Mouse (Mus musculus) heart, embryonic 10.5 days (tissue): ENCODE measurements around the gene Tchhl1. TPM values are rescaled to one million over a fixed set of nuclear protein-coding genes. Genes with fewer than 3 reads are reported as not detected.
"Not testable (repeated sequence)": the region's sequence is repeated elsewhere in the genome, so short reads cannot be mapped to it uniquely, and the experiment has no call there.

Experiments used
- DNase-seq: peaks from one replicate; pipeline ENCODE4 v3.0.0-alpha.2; 2017; ENCODE audit warnings: low spot score
- H3K27ac ChIP-seq: fragments of 300-500 bp; sonication (generic); 2 replicates; pipeline ENCODE4 v1.5.1; 2016; ENCODE audit warnings: mild to moderate bottlenecking
- H3K27me3 ChIP-seq: fragments of 300-500 bp; sonication (generic); 2 replicates; pipeline ENCODE4 v1.6.1; 2016; ENCODE audit warnings: mild to moderate bottlenecking; ENCODE audit not compliant: poor library complexity, insufficient read depth, severe bottlenecking
- H3K36me3 ChIP-seq: fragments of 300-500 bp; sonication (generic); 2 replicates; pipeline ENCODE4 v1.6.1; 2016; ENCODE audit warnings: mild to moderate bottlenecking, moderate library complexity
- H3K4me1 ChIP-seq: fragments of 300-500 bp; sonication (generic); 2 replicates; pipeline ENCODE4 v1.6.1; 2016; ENCODE audit warnings: mild to moderate bottlenecking
- H3K4me3 ChIP-seq: fragments of 300-500 bp; sonication (generic); 2 replicates; pipeline ENCODE4 v1.5.1; 2016; ENCODE audit warnings: mild to moderate bottlenecking, moderate library complexity
- H3K9me3 ChIP-seq: fragments of 300-500 bp; sonication (generic); 2 replicates; pipeline ENCODE4 v1.6.1; 2016; ENCODE audit warnings: mild to moderate bottlenecking, moderate library complexity
- WGBS: fragments of 180-500 bp; shearing (Covaris S2); methylation state at CpG from one replicate; pipeline ENCODE4 v1.1.7; 2016; 5-methylcytosine and 5-hydroxymethylcytosine counted together
- polyA plus RNA-seq: library from polyadenylated mRNA; unstranded; fragments of >200 nt; fragmentation: Nextera tagmentation; extraction: Ambion mirVana; gene quantifications from 2 replicates; pipeline ENCODE4 v1.2.1, GENCODE M21; 2016

Tchhl1 gene
- polyA plus RNA-seq, 1 experiment from 2014 or later, result not detected

DNA sequence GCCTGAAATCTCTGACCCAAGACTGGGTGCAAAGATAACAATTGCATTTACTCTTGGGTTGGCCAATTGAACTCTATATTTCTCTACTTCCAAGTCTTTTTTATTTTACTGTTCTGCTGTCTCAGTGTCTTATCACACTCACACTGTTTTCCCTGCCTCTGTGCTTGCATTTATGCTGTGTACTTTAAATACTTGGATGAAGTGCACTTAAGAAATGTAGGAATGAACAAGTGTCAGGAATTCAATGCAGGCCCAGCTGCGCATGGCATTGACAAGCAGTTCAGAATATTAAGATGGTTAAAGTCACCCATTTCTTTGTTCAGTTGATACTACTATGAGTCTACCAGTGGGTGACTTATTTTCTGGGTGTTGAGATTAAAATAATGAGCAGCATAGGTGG, 11.5 kb downstream of the Tchhl1 start:
- Histone ChIP-seq H3K9me3 (no peaks in the 10 kb centered on the region), H3K36me3 (no peaks in the 10 kb centered on the region), H3K27ac (no peak overlapping the region), H3K27me3 (no peaks in the 10 kb centered on the region), H3K4me1 (no peaks in the 10 kb centered on the region), H3K4me3 (no peak overlapping the region)
- DNase-seq, result no peak
- 80% methylated on average over 1 of the region's 1 CpGs for WGBS

GRCm38 (mm10) chr3:93481982-93482616, 13.5 kb downstream of the Tchhl1 start:
- Histone ChIP-seq H3K36me3 (no peaks in the 10 kb centered on the region), H3K27ac (no peak overlapping the region), H3K4me1 (no peaks in the 10 kb centered on the region), H3K27me3 (no peaks in the 10 kb centered on the region), H3K4me3 (no peak overlapping the region), H3K9me3 (no peaks in the 10 kb centered on the region)
- 73% methylated on average over 2 of the region's 2 CpGs for WGBS
- DNase-seq, result no peak

DNA sequence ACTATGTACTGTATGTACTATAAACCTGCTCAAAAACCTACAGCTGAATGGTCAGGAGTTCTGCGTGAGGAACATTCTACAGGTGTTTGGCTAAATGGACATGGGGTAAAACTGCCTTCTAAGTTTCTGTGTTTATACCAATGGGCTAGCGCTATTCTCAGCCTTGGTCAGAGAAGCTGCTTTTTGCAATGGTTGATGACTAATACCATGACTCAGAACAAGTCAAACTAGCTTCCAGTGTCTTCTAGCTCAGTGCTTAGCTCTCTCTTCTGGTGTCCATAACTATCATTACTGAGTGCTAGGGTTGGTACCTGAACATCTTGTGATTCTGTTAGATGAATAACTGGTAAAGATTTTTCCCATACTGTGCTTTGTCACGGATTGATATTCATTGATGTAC, 17.1 kb downstream of the Tchhl1 start:
- H3K4me3 ChIP-seq, result no peak overlapping the region
- no peak overlapping the region for H3K27ac ChIP-seq
- WGBS, result 86% methylated on average over 3 of the region's 3 CpGs
- H3K36me3 ChIP-seq, result no peaks in the 10 kb centered on the region
- no peaks in the 10 kb centered on the region for H3K27me3 ChIP-seq
- no peaks in the 10 kb centered on the region for H3K9me3 ChIP-seq
- no peak for DNase-seq
- H3K4me1 ChIP-seq, result no peaks in the 10 kb centered on the region

DNA sequence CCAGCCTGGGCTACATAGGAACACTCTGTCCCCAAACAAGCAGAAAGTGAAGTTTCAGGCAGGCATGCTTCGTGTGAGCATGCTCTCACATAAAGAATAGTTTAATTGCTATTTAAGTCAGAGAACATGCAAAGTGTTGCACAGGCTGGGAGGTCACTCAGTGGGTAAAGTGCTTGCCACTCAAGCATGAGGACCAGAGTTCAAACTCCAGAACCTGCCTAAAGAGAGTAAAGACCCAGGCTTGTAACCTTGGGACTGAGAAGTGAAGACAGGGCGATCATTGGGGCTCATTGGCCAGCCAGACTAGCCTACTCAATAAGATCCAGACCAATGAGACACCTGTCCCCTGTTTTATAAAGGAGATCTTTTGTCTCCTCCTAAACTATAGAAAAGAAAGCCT, 20.0 kb downstream of the Tchhl1 start:
- H3K27me3 ChIP-seq, result no peaks in the 10 kb centered on the region
- no peaks in the 10 kb centered on the region for H3K36me3 ChIP-seq
- H3K27ac ChIP-seq, result no peak overlapping the region
- H3K4me1 ChIP-seq, result no peaks in the 10 kb centered on the region
- no peaks in the 10 kb centered on the region for H3K9me3 ChIP-seq
- H3K4me3 ChIP-seq, result no peak overlapping the region
- no peak for DNase-seq
- WGBS, result 76% methylated on average over 2 of the region's 2 CpGs

GRCm38 (mm10) chr3:93492176-93492575, 23.6 kb downstream of the Tchhl1 start:
- 78% methylated on average over 3 of the region's 3 CpGs for WGBS
- no peaks in the 10 kb centered on the region for H3K9me3 ChIP-seq
- no peaks in the 10 kb centered on the region for H3K36me3 ChIP-seq
- H3K27me3 ChIP-seq, result no peaks in the 10 kb centered on the region
- H3K27ac ChIP-seq, result no peak overlapping the region
- DNase-seq, result no peak
- H3K4me3 ChIP-seq, result no peak overlapping the region
- no peaks in the 10 kb centered on the region for H3K4me1 ChIP-seq

GRCm38 (mm10) chr3:93493992-93494391, 25.4 kb downstream of the Tchhl1 start:
- Histone ChIP-seq H3K27me3 (no peaks in the 10 kb centered on the region), H3K9me3 (no peaks in the 10 kb centered on the region), H3K4me3 (no peak overlapping the region), H3K4me1 (no peaks in the 10 kb centered on the region), H3K36me3 (no peaks in the 10 kb centered on the region), H3K27ac (no peak overlapping the region)
- no peak for DNase-seq
- WGBS, result under 1% methylated on average over 4 of the region's 4 CpGs

DNA sequence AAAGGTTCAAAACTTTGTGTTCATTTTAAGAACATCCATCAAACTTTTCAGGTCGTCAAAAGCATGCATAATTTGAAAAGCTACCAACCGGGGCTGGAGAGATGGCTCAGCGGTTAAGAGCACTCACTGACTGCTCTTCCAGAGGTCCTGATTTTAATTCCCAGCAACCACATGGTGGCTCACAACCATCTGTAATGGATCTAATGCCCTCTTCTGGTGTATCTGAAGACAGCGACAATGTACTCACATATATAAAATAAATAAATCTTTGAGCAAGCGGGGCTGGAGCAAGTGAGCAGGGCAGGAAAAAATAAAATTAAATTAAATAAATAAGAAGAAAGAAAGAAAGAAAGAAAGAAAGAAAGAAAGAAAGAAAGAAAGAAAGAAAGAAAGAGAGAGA, 26.2 kb downstream of the Tchhl1 start:
- not testable (repeated sequence) for H3K4me1 ChIP-seq, DNase-seq
- 23% methylated on average over 5 of the region's 5 CpGs for whole genome bisulfite sequencing

DNA sequence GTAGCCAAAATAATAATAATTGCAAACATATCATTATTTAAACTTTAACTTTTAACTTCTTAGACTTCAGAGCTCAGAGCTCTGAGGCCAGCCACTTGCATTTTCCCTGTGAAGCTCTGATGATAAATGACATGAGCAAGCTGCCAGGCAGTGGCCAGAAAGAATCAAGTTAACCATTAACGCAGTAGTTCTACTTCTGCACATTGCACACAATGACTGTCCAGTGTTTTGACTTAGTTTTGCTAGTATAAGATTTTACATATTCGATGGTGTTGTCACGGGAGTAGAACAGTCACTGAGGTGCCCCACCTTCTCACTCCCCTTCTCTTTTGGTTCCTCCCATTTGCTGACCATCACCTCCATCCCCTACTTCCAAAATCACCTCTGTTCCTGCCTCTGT, 28.6 kb downstream of the Tchhl1 start:
- H3K9me3 ChIP-seq, result no peaks in the 10 kb centered on the region
- no peak overlapping the region for H3K27ac ChIP-seq
- DNase-seq, result no peak
- H3K36me3 ChIP-seq, result no peaks in the 10 kb centered on the region
- WGBS, result 69% methylated on average over 3 of the region's 3 CpGs
- no peak overlapping the region for H3K4me3 ChIP-seq
- no peaks in the 10 kb centered on the region for H3K4me1 ChIP-seq
- no peaks in the 10 kb centered on the region for H3K27me3 ChIP-seq

More for the DNA sequence above, 26.2 kb downstream of the Tchhl1 start:
- H3K27me3 ChIP-seq, H3K9me3 ChIP-seq, H3K27ac ChIP-seq, H3K36me3 ChIP-seq, H3K4me3 ChIP-seq: not testable (repeated sequence)

DNA sequence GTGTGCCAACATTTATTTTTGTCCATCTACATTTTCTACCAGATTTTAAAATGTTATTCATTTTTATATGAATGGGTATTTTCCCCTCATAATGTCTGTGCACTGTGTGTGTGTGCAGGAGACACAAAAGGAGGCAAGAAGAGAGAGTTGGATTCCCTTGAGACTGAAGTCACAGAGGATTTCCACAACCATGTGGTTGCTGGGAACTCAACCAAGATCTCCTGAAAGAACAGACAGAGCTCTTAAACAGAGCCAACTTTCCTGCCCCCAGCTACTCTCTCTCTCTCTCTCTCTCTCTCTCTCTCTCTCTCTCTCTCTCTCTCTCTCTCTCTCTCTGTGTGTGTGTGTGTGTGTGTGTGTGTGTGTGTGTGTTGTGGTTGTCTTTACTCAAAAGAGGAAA, 30.6 kb downstream of the Tchhl1 start:
- no peak for DNase-seq
- no peak overlapping the region for H3K27ac ChIP-seq
- H3K4me3 ChIP-seq, result no peak overlapping the region
- no peaks in the 10 kb centered on the region for H3K4me1 ChIP-seq
- no peaks in the 10 kb centered on the region for H3K27me3 ChIP-seq
- no peaks in the 10 kb centered on the region for H3K9me3 ChIP-seq
- H3K36me3 ChIP-seq, result no peaks in the 10 kb centered on the region

DNA sequence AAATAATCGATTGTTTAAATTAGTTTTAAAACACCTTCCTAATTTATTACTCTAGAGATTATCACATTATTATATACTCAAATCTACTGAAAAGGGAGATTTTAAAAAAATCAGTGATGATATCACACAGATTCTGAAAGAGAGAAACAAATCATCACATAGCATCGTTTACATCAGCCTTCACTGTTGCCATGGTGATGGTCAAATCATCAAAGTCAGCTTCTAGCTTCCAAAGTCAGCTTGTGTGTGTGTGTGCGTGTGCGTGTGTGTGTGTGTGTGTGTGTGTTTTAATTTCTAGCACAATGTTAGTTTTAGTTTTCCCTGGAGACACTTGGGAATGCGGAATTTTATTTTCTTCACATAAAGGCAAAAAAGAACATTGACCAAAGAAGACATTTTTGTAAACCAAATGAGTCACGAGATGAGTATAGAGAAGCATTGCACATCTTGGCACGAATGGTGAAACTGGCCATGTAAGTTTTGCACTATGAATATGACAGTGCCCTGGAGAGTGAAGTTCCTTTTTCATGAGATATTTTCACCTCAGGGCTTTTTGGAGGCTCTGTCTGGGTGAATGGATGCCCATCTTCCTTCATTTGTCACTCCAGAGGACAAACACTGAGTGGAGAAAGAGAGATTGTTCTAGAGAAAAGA, 36.1 kb downstream of the Tchhl1 start:
- no peak overlapping the region for H3K27ac ChIP-seq
- 79% methylated on average over 7 of the region's 7 CpGs for WGBS
- H3K36me3 ChIP-seq, result no peaks in the 10 kb centered on the region
- H3K4me1 ChIP-seq, result no peaks in the 10 kb centered on the region
- no peaks in the 10 kb centered on the region for H3K9me3 ChIP-seq
- H3K4me3 ChIP-seq, result no peak overlapping the region
- DNase-seq, result no peak
- no peaks in the 10 kb centered on the region for H3K27me3 ChIP-seq

GRCm38 (mm10) chr3:93505960-93506863, 37.7 kb downstream of the Tchhl1 start:
- Histone ChIP-seq H3K27me3 (no peaks in the 10 kb centered on the region), H3K9me3 (no peaks in the 10 kb centered on the region), H3K4me3 (peak overlapping the region; percentile 31; the same call in 1 of the 2 replicates), H3K36me3 (no peaks in the 10 kb centered on the region), H3K27ac (no peak overlapping the region), H3K4me1 (no peaks in the 10 kb centered on the region)
- no peak for DNase-seq
- WGBS, result 35% methylated on average over 30 of the region's 30 CpGs

DNA sequence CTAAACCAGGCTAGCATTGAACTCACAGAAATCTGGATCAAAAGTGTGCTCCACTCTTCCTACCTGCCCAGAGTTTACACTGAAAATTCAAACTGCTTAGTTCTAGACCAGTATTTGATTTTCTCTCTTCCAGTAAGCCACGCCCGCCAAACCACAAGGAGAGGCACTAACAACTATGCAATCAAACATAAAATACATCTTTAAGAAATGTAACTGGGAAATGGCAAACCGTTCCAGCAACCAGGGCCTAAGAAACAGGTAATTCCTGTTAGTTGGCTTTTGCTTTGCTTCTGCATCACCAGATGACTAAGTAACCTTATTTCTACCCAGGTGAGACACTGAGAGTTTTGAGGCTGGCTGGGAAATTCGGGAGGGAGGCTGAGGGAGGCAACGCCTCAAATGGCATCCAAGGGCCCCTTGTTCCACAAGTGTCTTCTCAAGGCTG, 38.3 kb downstream of the Tchhl1 start:
- Histone ChIP-seq H3K36me3 (no peaks in the 10 kb centered on the region), H3K4me3 (no peak overlapping the region), H3K9me3 (no peaks in the 10 kb centered on the region), H3K27me3 (no peaks in the 10 kb centered on the region), H3K4me1 (no peaks in the 10 kb centered on the region), H3K27ac (no peak overlapping the region)
- WGBS, result 72% methylated on average over 5 of the region's 5 CpGs
- no peak for DNase-seq

DNA sequence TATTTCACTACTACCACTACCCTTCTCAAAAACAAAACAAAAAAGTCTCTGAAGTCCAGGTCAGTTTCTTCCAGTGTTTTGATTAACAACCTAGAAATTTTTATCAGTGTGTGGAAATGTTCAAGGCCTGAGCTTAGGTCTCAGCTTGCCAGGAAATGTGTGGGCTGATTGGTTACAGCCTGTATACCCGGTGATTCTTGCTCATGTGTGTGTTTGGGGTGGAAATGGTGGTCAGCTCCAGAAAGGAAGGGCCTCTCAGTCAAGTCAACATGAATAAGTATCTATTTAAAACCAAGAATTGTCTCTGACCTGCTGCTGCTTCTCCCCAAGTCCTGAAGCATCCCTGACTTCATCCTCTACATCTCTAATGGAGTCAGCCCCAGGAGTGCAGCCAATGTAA, 40.7 kb downstream of the Tchhl1 start:
- no peaks in the 10 kb centered on the region for H3K4me1 ChIP-seq
- H3K4me3 ChIP-seq, result no peak overlapping the region
- no peaks in the 10 kb centered on the region for H3K27me3 ChIP-seq
- no peaks in the 10 kb centered on the region for H3K9me3 ChIP-seq
- 52% methylated on average over 1 of the region's 1 CpGs for WGBS
- no peak for DNase-seq
- no peaks in the 10 kb centered on the region for H3K36me3 ChIP-seq
- H3K27ac ChIP-seq, result no peak overlapping the region
